ENCODE assay signal across 8 mouse cellular contexts in the genomic region with DNA sequence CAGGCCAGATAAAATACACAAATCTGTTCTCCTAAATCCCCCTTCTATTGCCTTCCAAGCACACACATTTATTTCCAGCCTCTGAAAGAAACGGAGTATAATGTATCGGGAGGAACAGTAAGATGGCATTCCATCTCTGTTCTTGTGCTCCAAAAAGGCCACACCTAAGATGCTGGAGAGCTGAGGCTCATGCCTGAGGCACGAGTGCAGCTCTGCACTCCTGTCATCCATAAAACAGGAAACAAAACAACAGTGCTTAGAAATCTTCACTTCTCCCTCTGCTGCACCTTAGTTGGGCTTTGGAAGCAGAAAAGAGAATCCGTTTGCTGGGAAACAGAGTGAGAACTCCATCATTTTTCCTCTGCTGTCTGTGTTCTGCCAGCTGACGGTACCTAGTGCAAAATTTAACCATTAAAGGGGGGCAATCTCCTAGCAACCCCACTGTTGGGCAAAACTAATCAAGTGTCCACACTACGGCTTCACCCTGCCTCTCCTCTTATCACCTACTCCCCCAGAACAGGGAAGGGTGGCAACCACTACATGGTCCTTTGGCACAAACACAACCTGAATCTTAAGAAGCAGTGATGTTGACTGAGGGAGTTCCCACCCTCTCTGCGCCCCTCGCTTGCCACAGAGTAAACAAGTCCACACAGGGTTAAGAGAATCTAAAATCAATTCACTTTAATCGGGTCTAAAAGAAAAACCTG.
DNase-seq lines count a peak whose midpoint lies in the region; ATAC-seq and TF ChIP-seq lines count a peak whose summit lies in the region.

No protein-coding gene starts in this region.

- TF ChIP-seq CTCF in gastrocnemius, adult 2 months (IDR thresholded peaks at IDR 0.05), result no peak
- no peak for TF ChIP-seq CTCF in ES-Bruce4 (IDR thresholded peaks at IDR 0.05; ENCODE audit: low read depth, low read length)

- no peaks in the 10 kb centered on the region for H3K36me3 ChIP-seq in ES-Bruce4 (ENCODE audit: control insufficient read depth, insufficient read depth, low read length, poor library complexity, severe bottlenecking)
- no peaks in the 10 kb centered on the region for H3K36me3 ChIP-seq in forebrain, embryonic 16.5 days (ENCODE audit: control insufficient read depth, insufficient read depth)

- TF ChIP-seq EP300 in ES-Bruce4 (IDR thresholded peaks at IDR 0.05; ENCODE audit: insufficient read depth, low read depth, low read length), result no peak

- no peak for DNase-seq in gastrocnemius, adult 2 months
- DNase-seq in gastrocnemius, postnatal 10 days, result no peak
- DNase-seq in spleen, postnatal 14 days (ENCODE audit: low spot score in 2 of 2), result no peak
- no peak for DNase-seq in thymus, postnatal 10 days (ENCODE audit: low spot score in 2 of 2)
- DNase-seq in urinary bladder, adult 2 months (ENCODE audit: low spot score), result no peak

- peak overlapping the region; percentile 10 for H3K9ac ChIP-seq in ES-Bruce4 (ENCODE audit: low read depth, poor library complexity, severe bottlenecking)
- H3K9ac ChIP-seq in forebrain, embryonic 16.5 days (replicated peaks; ENCODE audit: low read depth, low read length), result peak overlapping the region; percentile 93

- H3K9me3 ChIP-seq in ES-Bruce4 (replicated peaks; ENCODE audit: control insufficient read depth, insufficient read depth, low read length, poor library complexity, severe bottlenecking), result no peaks in the 10 kb centered on the region
- H3K9me3 ChIP-seq in forebrain, embryonic 16.5 days (ENCODE audit: control insufficient read depth, low read length), result no peaks in the 10 kb centered on the region

- 2% methylated on average over 9 of the region's 9 CpGs for WGBS in forebrain, embryonic 16.5 days

- no peaks in the 10 kb centered on the region for H3K27me3 ChIP-seq in ES-Bruce4 (ENCODE audit: control insufficient read depth, insufficient read depth, low read length, poor library complexity, severe bottlenecking)
- H3K27me3 ChIP-seq in forebrain, embryonic 16.5 days (replicated peaks; ENCODE audit: control insufficient read depth, insufficient read depth, low read length), result no peaks in the 10 kb centered on the region

- H3K4me3 ChIP-seq in gastrocnemius, adult 2 months, result peak overlapping the region; percentile 72
- H3K4me3 ChIP-seq in ES-Bruce4 (ENCODE audit: low read depth, low read length), result peak overlapping the region; percentile 22
- peak overlapping the region; percentile 83 for H3K4me3 ChIP-seq in forebrain, embryonic 16.5 days (replicated peaks; ENCODE audit: low read length)

- peak overlapping the region; percentile 77 for H3K4me2 ChIP-seq in forebrain, embryonic 16.5 days (ENCODE audit: low read length)

- H3K4me1 ChIP-seq in ES-Bruce4 (ENCODE audit: control insufficient read depth, insufficient read depth, low read length), result peaks cover 2% of the 10 kb centered on the region
- peaks cover 30% of the 10 kb centered on the region for H3K4me1 ChIP-seq in forebrain, embryonic 16.5 days (replicated peaks; ENCODE audit: control insufficient read depth, insufficient read depth, low read length)

- no peak for TF ChIP-seq POLR2A in ES-Bruce4 (IDR thresholded peaks at IDR 0.05; ENCODE audit: insufficient read depth, low read length)

- intact Hi-C loops in gastrocnemius, adult 2 months (cut with DNase I), result no loop called here

- ATAC-seq in forebrain, embryonic 16.5 days, result peak; percentile 44
- ATAC-seq in megakaryocyte progenitor cell, adult 5-6 weeks (replicated peaks; ENCODE audit: poor library complexity), result 0 out of 2 replicates have a peak, but pooled peaks have one; percentile 24

- H3K27ac ChIP-seq in gastrocnemius, adult 2 months, result peak overlapping the region; percentile 77
- H3K27ac ChIP-seq in ES-Bruce4 (ENCODE audit: insufficient read depth, low read length), result no peak overlapping the region
- H3K27ac ChIP-seq in forebrain, embryonic 16.5 days (ENCODE audit: low read length), result peak overlapping the region; percentile 97

Comparison
In these comparisons a context has a peak if more than half of its experiments do, and no peak if none do; other contexts are left out.
1. H3K4me3 ChIP-seq: peak in every context shown above with its lines; median percentile 83 in forebrain, embryonic 16.5 days; 72 in gastrocnemius, adult 2 months; 22 in ES-Bruce4.